Mouse (Mus musculus): ENCODE results near the gene Pkp1. TPM values are rescaled to one million over a fixed set of nuclear protein-coding genes. Genes with fewer than 3 reads are reported as not detected.

Gene Pkp1
- polyA plus RNA-seq, 1 experiment from 2014 or later, result not detected

DNA sequence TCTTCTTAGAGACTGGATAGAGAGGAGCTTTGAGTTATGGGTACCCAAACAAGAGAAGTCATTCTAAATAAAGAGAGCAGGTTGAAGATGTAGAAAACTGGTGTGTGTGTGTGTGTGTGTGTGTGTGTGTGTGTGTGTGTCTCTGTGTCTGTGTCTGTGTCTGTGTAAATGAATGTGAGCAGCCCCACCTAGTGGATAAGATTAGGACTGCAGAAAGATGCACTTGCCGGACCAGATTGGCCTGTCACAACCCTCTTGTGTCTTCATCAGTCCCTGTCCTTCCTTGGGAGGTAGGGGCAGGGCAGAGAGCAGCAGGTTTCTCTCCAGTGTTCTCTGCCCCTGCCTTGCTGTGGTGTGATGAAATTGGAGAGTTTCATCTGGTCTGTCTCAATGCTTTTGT lies 90.1 kb downstream of the Pkp1 start:
- Histone ChIP-seq H3K9me3 (ENCODE audit: control insufficient read depth, low read length) (no peaks in the 10 kb centered on the region), H3K4me2 (replicated peaks; ENCODE audit: low read depth, low read length) (no peak overlapping the region), H3K27me3 (ENCODE audit: control insufficient read depth, insufficient read depth, low read length) (no peaks in the 10 kb centered on the region), H3K4me1 (ENCODE audit: control insufficient read depth, insufficient read depth, low read length) (no peaks in the 10 kb centered on the region), H3K36me3 (ENCODE audit: control insufficient read depth, insufficient read depth, low read length) (no peaks in the 10 kb centered on the region), H3K4me3 (ENCODE audit: low read length) (no peak overlapping the region), H3K9ac (ENCODE audit: low read depth, low read length) (no peak overlapping the region), H3K27ac (ENCODE audit: low read depth, low read length) (no peak overlapping the region)
- 20% methylated on average over 1 of the region's 1 CpGs for WGBS
- no peak for ATAC-seq (ENCODE audit: low FRiP score, low TSS enrichment)

DNA sequence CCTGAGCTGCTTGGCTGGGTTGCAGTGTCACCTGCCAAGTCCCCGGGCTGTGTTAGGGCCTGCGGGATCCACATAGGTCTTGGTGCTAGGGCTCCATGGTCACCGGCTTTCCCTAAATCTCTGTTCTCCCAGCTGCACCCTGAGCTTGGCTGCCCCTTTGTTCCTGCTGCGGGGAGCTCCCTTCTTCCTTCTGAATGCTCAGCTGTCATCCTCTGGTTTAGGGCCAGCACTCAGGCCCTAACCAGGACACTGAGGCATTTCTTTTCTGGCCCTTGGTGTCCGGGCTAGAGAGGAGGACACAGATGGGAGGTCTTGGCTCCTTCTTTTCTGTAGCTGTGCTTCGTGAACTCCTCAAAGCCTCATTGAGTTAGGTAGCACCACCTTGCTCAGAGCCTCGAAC lies 97.2 kb downstream of the Pkp1 start:
- no peak for ATAC-seq (ENCODE audit: low FRiP score, low TSS enrichment)
- peaks cover 20% of the 10 kb centered on the region for H3K27me3 ChIP-seq (ENCODE audit: control insufficient read depth, insufficient read depth, low read length)
- H3K4me3 ChIP-seq (ENCODE audit: low read length), result no peak overlapping the region
- peaks cover 7% of the 10 kb centered on the region; the same call in 1 of the 2 replicates for H3K4me1 ChIP-seq (ENCODE audit: control insufficient read depth, insufficient read depth, low read length)
- WGBS, result 78% methylated on average over 7 of the region's 7 CpGs
- H3K9me3 ChIP-seq (ENCODE audit: control insufficient read depth, low read length), result no peaks in the 10 kb centered on the region
- no peak overlapping the region for H3K9ac ChIP-seq (ENCODE audit: low read depth, low read length)
- no peak overlapping the region for H3K27ac ChIP-seq (ENCODE audit: low read depth, low read length)
- H3K4me2 ChIP-seq (replicated peaks; ENCODE audit: low read depth, low read length), result no peak overlapping the region
- no peaks in the 10 kb centered on the region for H3K36me3 ChIP-seq (ENCODE audit: control insufficient read depth, insufficient read depth, low read length)

Other genes with a start within 250 kb of the Pkp1 start
- gene Csrp1, start 199.1 kb downstream of the Pkp1 start, polyA plus RNA-seq (2014; fragmentation: Nextera tagmentation; extraction: Ambion mirVana), result 109 and 114 TPM in 2 replicates
- 85.6 and 102 TPM in 2 replicates for gene Phlda3, start 153.1 kb downstream of the Pkp1 start, polyA plus RNA-seq (2014; fragmentation: Nextera tagmentation; extraction: Ambion mirVana)
- 18.3 and 20.3 TPM in 2 replicates for gene Tnni1, start 139.8 kb downstream of the Pkp1 start, polyA plus RNA-seq (2014; fragmentation: Nextera tagmentation; extraction: Ambion mirVana)
- 12.1 and 19.5 TPM in 2 replicates for gene Lad1, start 100.6 kb downstream of the Pkp1 start, polyA plus RNA-seq (2014; fragmentation: Nextera tagmentation; extraction: Ambion mirVana)
- gene Tnnt2, start 82.9 kb downstream of the Pkp1 start, polyA plus RNA-seq (2014; fragmentation: Nextera tagmentation; extraction: Ambion mirVana), result 2.0 and 2.3 TPM in 2 replicates
- gene Igfn1, start 87.1 kb upstream of the Pkp1 start, polyA plus RNA-seq (2014; fragmentation: Nextera tagmentation; extraction: Ambion mirVana), result not detected in 2 replicates
- 123 and 230 TPM in 2 replicates for gene Tmem9, start 88.9 kb upstream of the Pkp1 start, polyA plus RNA-seq (2014; fragmentation: Nextera tagmentation; extraction: Ambion mirVana)
- not detected in 2 replicates for gene Ascl5, start 131.6 kb upstream of the Pkp1 start, polyA plus RNA-seq (2014; fragmentation: Nextera tagmentation; extraction: Ambion mirVana)
- not detected in 2 replicates for gene Cacna1s, start 133.5 kb upstream of the Pkp1 start, polyA plus RNA-seq (2014; fragmentation: Nextera tagmentation; extraction: Ambion mirVana)
- gene Kif21b, start 212.2 kb upstream of the Pkp1 start, polyA plus RNA-seq (2014; fragmentation: Nextera tagmentation; extraction: Ambion mirVana), result 3.2 and 3.3 TPM in 2 replicates